In the genomic region with DNA sequence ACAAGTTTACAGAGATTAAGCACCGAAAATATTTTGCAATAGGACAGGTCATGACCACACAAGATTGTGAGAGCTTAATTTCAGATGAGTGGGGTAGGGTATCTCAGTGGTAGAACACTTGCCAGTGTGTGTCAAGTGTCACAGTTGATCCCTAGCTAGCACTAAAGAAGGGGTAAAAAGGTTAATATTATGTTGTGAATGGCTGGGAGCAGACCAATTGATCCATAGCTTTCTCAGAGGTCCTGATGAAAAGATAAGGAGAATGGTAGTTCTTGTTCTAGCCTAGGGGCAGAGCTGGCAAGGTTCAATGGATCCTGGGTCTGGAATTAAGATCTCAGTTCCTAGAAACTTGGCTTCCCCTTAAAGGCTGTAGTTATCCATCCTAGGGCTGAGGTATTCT, we compare ENCODE assay signal across 27 mouse cellular contexts.
"Had no signal": no experiment of that assay in that cellular context is flagged by ENCODE, and none has a peak within 500 bp of the region (broad histone marks: within the 10 kb centered on the region; RNA-seq: fewer than 3 reads in every experiment).

No protein-coding gene starts in this region.

- DNase-seq: cerebellum, adult 2 months; cerebellum, adult 8-10 months; cerebellum, adult 9-10 months; cerebellum, adult 9-11 months; cerebellum, postnatal 10 days; cerebellum, postnatal 14 days; cerebellum, postnatal 25 days; cerebellum, postnatal 36 days; embryo, embryonic 11 days; forebrain, postnatal 0 days; gastrocnemius, adult 2 months; gastrocnemius, postnatal 10 days; gastrocnemius, postnatal 14 days; gastrocnemius, postnatal 25 days; gastrocnemius, postnatal 36 days; heart, adult 11 months; heart, adult 18-20 months; heart, adult 2 months had no signal

- H3K27me3 ChIP-seq: embryonic facial prominence, embryonic 12.5 days; embryonic facial prominence, embryonic 13.5 days; embryonic facial prominence, embryonic 15.5 days; forebrain, embryonic 12.5 days; forebrain, embryonic 13.5 days; forebrain, embryonic 15.5 days had no signal

- H3K4me1 ChIP-seq: embryonic facial prominence, embryonic 10.5 days; embryonic facial prominence, embryonic 12.5 days; embryonic facial prominence, embryonic 13.5 days; embryonic facial prominence, embryonic 15.5 days; forebrain, embryonic 10.5 days; forebrain, embryonic 12.5 days; forebrain, embryonic 13.5 days; forebrain, embryonic 15.5 days had no signal

- H3K4me3 ChIP-seq: embryonic facial prominence, embryonic 10.5 days; embryonic facial prominence, embryonic 12.5 days; embryonic facial prominence, embryonic 13.5 days; embryonic facial prominence, embryonic 15.5 days; erythroblast, embryonic 14.5 days; forebrain, embryonic 10.5 days; forebrain, embryonic 12.5 days; forebrain, embryonic 13.5 days; forebrain, embryonic 15.5 days; gastrocnemius, adult 2 months; heart, adult 2 months had no signal

- H3K36me3 ChIP-seq: embryonic facial prominence, embryonic 10.5 days; embryonic facial prominence, embryonic 12.5 days; embryonic facial prominence, embryonic 13.5 days; embryonic facial prominence, embryonic 15.5 days; forebrain, embryonic 10.5 days; forebrain, embryonic 12.5 days; forebrain, embryonic 15.5 days had no signal

- H3K27ac ChIP-seq: embryonic facial prominence, embryonic 10.5 days; embryonic facial prominence, embryonic 12.5 days; embryonic facial prominence, embryonic 13.5 days; embryonic facial prominence, embryonic 15.5 days; forebrain, embryonic 10.5 days; forebrain, embryonic 12.5 days; forebrain, embryonic 13.5 days; forebrain, embryonic 15.5 days; gastrocnemius, adult 2 months; heart, adult 2 months had no signal
